Mouse (Mus musculus): Measurements from ENCODE around the gene Gm136. TPM values are rescaled to one million over a fixed set of nuclear protein-coding genes. Genes with fewer than 3 reads are reported as not detected.

Gm136 gene
- polyA plus RNA-seq, 1 experiment from 2014 or later: not detected

Other genes with a start within 250 kb of the Gm136 start
- 86.8 and 102 TPM in 2 replicates for gene Akirin2, start 205.3 kb downstream of the Gm136 start, polyA plus RNA-seq (2014; fragmentation: Nextera tagmentation; extraction: Ambion mirVana)
- 95.2 and 118 TPM in 2 replicates for gene Orc3, start 141.3 kb downstream of the Gm136 start, polyA plus RNA-seq (2014; fragmentation: Nextera tagmentation; extraction: Ambion mirVana)
- 48.2 and 59.5 TPM in 2 replicates for gene Rars2, start 141.3 kb downstream of the Gm136 start, polyA plus RNA-seq (2014; fragmentation: Nextera tagmentation; extraction: Ambion mirVana)
- gene Slc35a1, start 68.8 kb downstream of the Gm136 start, polyA plus RNA-seq (2014; fragmentation: Nextera tagmentation; extraction: Ambion mirVana): 40.2 and 41.8 TPM in 2 replicates
- 1.4 and 1.7 TPM in 2 replicates for gene Cfap206, start 26.1 kb downstream of the Gm136 start, polyA plus RNA-seq (2014; fragmentation: Nextera tagmentation; extraction: Ambion mirVana)
- 50.9 and 56.0 TPM in 2 replicates for gene Smim8, start 22.2 kb upstream of the Gm136 start, polyA plus RNA-seq (2014; fragmentation: Nextera tagmentation; extraction: Ambion mirVana)
- 39.6 and 52.8 TPM in 2 replicates for gene Zfp292, start 126.7 kb upstream of the Gm136 start, polyA plus RNA-seq (2014; fragmentation: Nextera tagmentation; extraction: Ambion mirVana)
- not detected in 2 replicates for gene Cga, start 137.5 kb upstream of the Gm136 start, polyA plus RNA-seq (2014; fragmentation: Nextera tagmentation; extraction: Ambion mirVana)

Measured in midbrain, embryonic 14.5 days (tissue).